Mouse (Mus musculus) thymus, adult 18-20 months (tissue): ENCODE measurements around the gene Cd180.

ENCODE experiments used
- DNase-seq, 2 experiments: peaks; one replicate each; pipeline ENCODE4 v3.0.0; 2022; ENCODE audit warnings: mixed read lengths in 2 of 2

The Cd180 gene

GRCm38 (mm10) chr13:102783531-102784310 lies 90.4 kb downstream of the Cd180 start:
- no peak for DNase-seq

DNA sequence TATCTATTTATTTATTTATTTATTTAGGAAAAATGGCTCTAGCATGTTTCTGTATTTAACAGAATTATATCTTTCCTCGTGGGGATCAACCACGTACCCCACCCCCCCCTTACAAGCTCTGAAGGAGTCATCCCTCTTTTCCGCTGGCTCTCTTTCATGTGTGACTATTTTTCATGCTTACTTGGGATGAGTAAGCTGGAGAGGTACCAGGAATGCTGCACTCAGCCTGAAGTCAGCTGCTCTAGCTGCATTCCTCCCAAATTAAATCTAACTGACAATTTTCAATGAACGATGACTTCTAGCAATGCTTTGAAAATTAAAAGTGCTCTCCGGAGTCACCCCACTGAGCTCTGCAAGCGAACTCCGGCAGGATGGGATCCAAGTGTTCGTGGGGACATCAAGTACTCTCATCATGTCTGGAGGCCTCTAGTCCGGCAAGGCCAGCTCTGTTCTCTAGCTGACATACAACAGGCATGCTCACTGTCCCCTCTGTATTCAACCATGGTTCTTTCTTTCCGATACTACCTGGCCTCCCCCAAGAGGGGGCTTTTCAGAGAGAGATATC lies 93.4 kb downstream of the Cd180 start:
- no peak for DNase-seq
